Mouse (Mus musculus) neural tube, embryonic 11.5 days (tissue): Measurements from ENCODE around the gene Cd300c. TPM values are rescaled to one million over a fixed set of nuclear protein-coding genes. Genes with fewer than 3 reads are reported as not detected.

Experiments used
- ATAC-seq: fragments of 200-750 bp; cut with Nextera tagmentation; 2 replicates; pipeline ENCODE4 v1.8.0; 2017; ENCODE audit warnings: moderate number of reproducible peaks, mild to moderate bottlenecking, moderate TSS enrichment, moderate library complexity; ENCODE audit not compliant: insufficient read depth, low FRiP score, low TSS enrichment
- DNase-seq: peaks from one replicate; pipeline ENCODE4 v3.0.0-alpha.2; 2015; ENCODE audit warnings: low spot score
- H3K27ac ChIP-seq: fragments of 300-500 bp; sonication (generic); 2 replicates; pipeline ENCODE4 v1.5.1; 2014; ENCODE audit warnings: low read depth, mild to moderate bottlenecking, low read length
- H3K27me3 ChIP-seq: fragments of 300-500 bp; sonication (generic); 2 replicates; pipeline ENCODE4 v1.6.1; 2014; ENCODE audit warnings: mild to moderate bottlenecking, low read length, mixed read lengths; ENCODE audit not compliant: control insufficient read depth, insufficient read depth
- H3K36me3 ChIP-seq: fragments of 300-500 bp; sonication (generic); 2 replicates; pipeline ENCODE4 v1.6.1; 2014; ENCODE audit warnings: mild to moderate bottlenecking, low read length, moderate library complexity, mixed read lengths; ENCODE audit not compliant: control insufficient read depth, insufficient read depth
- H3K4me1 ChIP-seq: fragments of 300-500 bp; sonication (generic); 2 replicates; pipeline ENCODE4 v1.6.1; 2014; ENCODE audit warnings: low read length, mixed read lengths; ENCODE audit not compliant: control insufficient read depth, insufficient read depth
- H3K4me2 ChIP-seq: fragments of 300-500 bp; sonication (generic); 2 replicates; pipeline ENCODE4 v1.6.1; 2014; ENCODE audit warnings: low read depth, mild to moderate bottlenecking, moderate library complexity
- H3K4me3 ChIP-seq: fragments of 300-500 bp; sonication (generic); 2 replicates; pipeline ENCODE4 v1.5.1; 2014; ENCODE audit warnings: low read depth, low read length
- H3K9ac ChIP-seq: fragments of 300-500 bp; sonication (generic); 2 replicates; pipeline ENCODE4 v1.6.1; 2014; ENCODE audit warnings: mild to moderate bottlenecking, low read length
- H3K9me3 ChIP-seq: fragments of 300-500 bp; sonication (generic); 2 replicates; pipeline ENCODE4 v1.6.1; 2016; ENCODE audit warnings: low read length; ENCODE audit not compliant: control insufficient read depth
- WGBS: fragments of 180-500 bp; shearing (Covaris S2); extraction: QIAGEN DNeasy Blood & Tissue Kit; methylation state at CpG from one replicate; pipeline ENCODE4 v1.1.7; 2014; 5-methylcytosine and 5-hydroxymethylcytosine counted together
- polyA plus RNA-seq: library from polyadenylated mRNA; unstranded; fragments of >200 nt; fragmentation: Nextera tagmentation; extraction: Ambion mirVana; gene quantifications from 2 replicates; pipeline ENCODE4 v1.2.1, GENCODE M21; 2014

The Cd300c gene
- polyA plus RNA-seq, 1 experiment from 2014 or later = not detected

- no peak for DNase-seq
- no peaks in the 10 kb centered on the region for H3K36me3 ChIP-seq
Observed at GRCm38 (mm10) chr11:114934144-114934543, 34.8 kb downstream of the Cd300c start, which contains the start of gene Cd300lb. TSS of gene Cd300lb (minus strand) at chr11:114934386.

GRCm38 (mm10) chr11:114933591-114933990, 35.4 kb downstream of the Cd300c start:
- H3K9ac ChIP-seq = no peak overlapping the region
- 79% methylated on average over 4 of the region's 4 CpGs for WGBS
- no peaks in the 10 kb centered on the region for H3K4me1 ChIP-seq
- no peak for DNase-seq
- H3K4me2 ChIP-seq = no peak overlapping the region
- no peak overlapping the region for H3K4me3 ChIP-seq
- H3K27ac ChIP-seq = no peak overlapping the region
- no peaks in the 10 kb centered on the region for H3K27me3 ChIP-seq
- H3K9me3 ChIP-seq = no peaks in the 10 kb centered on the region
- ATAC-seq = no peak
- no peaks in the 10 kb centered on the region for H3K36me3 ChIP-seq

More at GRCm38 (mm10) chr11:114934144-114934543, 34.8 kb downstream of the Cd300c start, which contains the start of gene Cd300lb:
- 63% methylated on average over 6 of the region's 6 CpGs for WGBS
- Histone ChIP-seq H3K9ac (no peak within 1 kb of the TSS), H3K27me3 (no peaks in the 10 kb centered on the region), H3K27ac (no peak within 1 kb of the TSS), H3K9me3 (no peaks in the 10 kb centered on the region), H3K4me3 (no peak within 1 kb of the TSS), H3K4me1 (no peaks in the 10 kb centered on the region), H3K4me2 (no peak within 1 kb of the TSS)
- ATAC-seq = no peak

DNA sequence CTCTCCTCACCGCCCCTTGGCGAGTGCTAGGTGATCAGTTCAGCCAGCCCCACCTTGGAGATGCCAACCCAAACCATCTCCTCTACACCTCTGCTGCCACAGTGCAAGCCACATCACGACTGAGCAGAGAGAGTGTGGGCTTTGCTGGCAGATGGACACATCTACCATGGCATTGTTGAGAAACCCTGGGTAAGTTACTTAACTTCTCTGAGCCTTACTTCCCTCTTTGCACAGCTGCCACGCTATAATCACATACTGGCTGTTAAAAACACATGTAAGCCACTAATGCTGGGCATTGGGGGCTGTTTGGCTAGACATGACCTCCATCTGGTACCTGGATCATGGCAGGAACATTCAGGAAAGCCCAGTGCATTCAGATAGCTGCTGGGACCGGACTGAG, 37.9 kb downstream of the Cd300c start:
- Histone ChIP-seq H3K4me2 (no peak overlapping the region), H3K4me1 (no peaks in the 10 kb centered on the region), H3K9me3 (no peaks in the 10 kb centered on the region), H3K36me3 (no peaks in the 10 kb centered on the region), H3K4me3 (no peak overlapping the region), H3K9ac (no peak overlapping the region), H3K27me3 (no peaks in the 10 kb centered on the region), H3K27ac (no peak overlapping the region)
- WGBS = 78% methylated on average over 5 of the region's 5 CpGs
- DNase-seq (no peak), ATAC-seq (no peak)

GRCm38 (mm10) chr11:114929581-114929980, 39.4 kb downstream of the Cd300c start:
- no peak for ATAC-seq
- H3K4me3 ChIP-seq = no peak overlapping the region
- H3K9me3 ChIP-seq = no peaks in the 10 kb centered on the region
- WGBS = 89% methylated on average over 2 of the region's 2 CpGs
- H3K9ac ChIP-seq = no peak overlapping the region
- H3K27ac ChIP-seq = no peak overlapping the region
- H3K27me3 ChIP-seq = no peaks in the 10 kb centered on the region
- no peak for DNase-seq
- no peaks in the 10 kb centered on the region for H3K4me1 ChIP-seq
- no peaks in the 10 kb centered on the region for H3K36me3 ChIP-seq
- no peak overlapping the region for H3K4me2 ChIP-seq

DNA sequence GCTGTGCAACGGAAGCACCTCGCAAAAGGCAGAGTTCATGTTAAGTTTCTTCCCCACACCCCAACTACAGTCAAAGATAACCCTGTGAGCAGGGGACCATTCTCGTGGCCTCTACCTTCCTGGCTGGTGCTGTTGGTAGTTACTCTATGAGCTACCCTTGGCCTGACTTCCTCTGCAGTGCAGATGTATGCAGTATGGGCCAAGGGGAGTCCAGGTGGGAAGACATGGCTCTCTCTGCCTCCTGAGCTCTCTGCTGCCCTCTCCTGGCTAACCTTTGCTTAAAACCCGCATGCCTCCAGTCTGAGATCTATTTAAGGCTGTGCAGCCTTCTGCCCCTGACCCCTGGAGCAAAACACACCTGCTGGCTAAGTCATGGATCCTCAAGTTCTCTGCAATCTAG, 45.0 kb downstream of the Cd300c start:
- H3K9ac ChIP-seq = no peak overlapping the region

DNA sequence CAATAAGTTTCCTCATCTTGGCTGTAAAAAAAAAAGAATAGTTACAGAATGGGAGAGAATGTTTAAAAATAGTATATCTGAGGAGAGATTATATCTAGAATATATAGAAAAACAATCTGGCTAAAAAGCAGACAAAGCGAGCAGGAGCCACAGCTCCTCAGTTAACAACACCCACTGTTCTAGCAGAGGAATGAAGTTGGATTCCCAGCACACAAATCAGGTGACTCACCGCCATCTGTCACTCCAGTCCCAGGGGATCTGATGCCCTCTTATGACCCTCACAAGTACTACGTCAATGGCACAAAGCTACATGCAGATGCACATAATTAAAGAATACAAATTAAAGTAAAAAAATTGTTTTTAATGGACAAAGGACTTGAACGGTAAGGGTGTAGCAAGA, 46.5 kb downstream of the Cd300c start:
- Histone ChIP-seq H3K4me3 (no peak overlapping the region), H3K36me3 (no peaks in the 10 kb centered on the region), H3K9me3 (no peaks in the 10 kb centered on the region), H3K4me1 (no peaks in the 10 kb centered on the region), H3K4me2 (no peak overlapping the region), H3K27me3 (no peaks in the 10 kb centered on the region), H3K9ac (no peak overlapping the region), H3K27ac (no peak overlapping the region)
- no peak for ATAC-seq
- WGBS = 72% methylated on average over 4 of the region's 4 CpGs
- no peak for DNase-seq

More for the DNA sequence above, 45.0 kb downstream of the Cd300c start:
- no peaks in the 10 kb centered on the region for H3K27me3 ChIP-seq
- H3K4me3 ChIP-seq = no peak overlapping the region
- 70% methylated on average over 4 of the region's 4 CpGs for WGBS
- H3K4me2 ChIP-seq = no peak overlapping the region
- DNase-seq = peak; percentile 26
- no peak overlapping the region for H3K27ac ChIP-seq
- ATAC-seq = no peak
- no peaks in the 10 kb centered on the region for H3K4me1 ChIP-seq
- no peaks in the 10 kb centered on the region for H3K36me3 ChIP-seq
- H3K9me3 ChIP-seq = no peaks in the 10 kb centered on the region

DNA sequence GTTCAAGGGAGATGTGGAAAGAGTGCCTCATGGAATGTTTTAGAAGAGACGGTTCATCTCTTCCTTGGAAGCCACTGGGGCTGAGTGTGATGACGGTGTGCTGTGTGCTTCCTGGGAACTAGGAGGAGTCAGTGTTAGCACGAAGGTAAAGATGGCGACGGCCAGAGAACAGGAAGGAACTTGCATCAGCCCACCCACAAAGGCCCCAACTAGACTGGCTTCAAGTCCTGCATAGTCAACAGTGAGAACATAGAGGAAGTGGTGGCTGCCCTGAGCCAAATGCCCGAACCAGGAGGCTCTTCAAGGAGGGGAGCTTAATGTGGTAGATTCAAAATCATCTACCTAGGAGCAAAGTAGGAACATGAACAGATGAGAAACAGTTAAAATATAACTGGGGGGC, 51.8 kb downstream of the Cd300c start:
- no peak overlapping the region for H3K4me3 ChIP-seq
- no peak overlapping the region for H3K9ac ChIP-seq
- ATAC-seq (no peak), DNase-seq (no peak)
- H3K9me3 ChIP-seq = no peaks in the 10 kb centered on the region
- H3K27me3 ChIP-seq = no peaks in the 10 kb centered on the region
- no peaks in the 10 kb centered on the region for H3K36me3 ChIP-seq
- no peaks in the 10 kb centered on the region for H3K4me1 ChIP-seq
- 84% methylated on average over 6 of the region's 6 CpGs for WGBS
- H3K27ac ChIP-seq = no peak overlapping the region
- no peak overlapping the region for H3K4me2 ChIP-seq

DNA sequence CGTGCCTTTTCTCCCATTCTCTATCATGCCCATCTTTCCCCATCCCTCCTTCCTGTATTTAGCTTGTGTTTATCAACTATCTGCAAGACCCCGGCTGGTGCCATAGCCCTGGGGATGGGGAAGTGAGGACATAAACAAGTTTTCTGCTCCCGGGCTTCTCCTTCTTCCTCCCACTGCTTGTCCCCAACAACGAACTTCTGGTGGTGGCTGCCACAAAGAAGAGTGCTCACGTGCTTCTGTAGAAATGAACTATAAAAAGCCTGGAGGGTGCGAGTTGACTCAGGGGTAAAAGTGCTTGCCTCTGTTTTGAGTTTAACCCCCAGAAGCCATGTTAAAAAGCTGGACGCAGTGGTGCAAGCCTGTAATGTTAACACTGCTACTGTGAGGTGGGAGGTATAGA, 54.0 kb downstream of the Cd300c start:
- 64% methylated on average over 7 of the region's 7 CpGs for WGBS
- Histone ChIP-seq H3K4me2 (no peak overlapping the region), H3K9ac (no peak overlapping the region), H3K4me1 (no peaks in the 10 kb centered on the region), H3K27me3 (no peaks in the 10 kb centered on the region), H3K9me3 (no peaks in the 10 kb centered on the region), H3K4me3 (no peak overlapping the region), H3K27ac (no peak overlapping the region), H3K36me3 (no peaks in the 10 kb centered on the region)
- no peak for DNase-seq
- ATAC-seq = no peak

GRCm38 (mm10) chr11:114912847-114913246, 56.1 kb downstream of the Cd300c start:
- H3K4me2 ChIP-seq = no peak overlapping the region
- ATAC-seq (no peak), DNase-seq (peak; percentile 84)
- H3K4me3 ChIP-seq = no peak overlapping the region
- no peak overlapping the region for H3K9ac ChIP-seq
- H3K4me1 ChIP-seq = no peaks in the 10 kb centered on the region
- no peaks in the 10 kb centered on the region for H3K9me3 ChIP-seq
- WGBS = 19% methylated on average over 9 of the region's 9 CpGs
- no peaks in the 10 kb centered on the region for H3K36me3 ChIP-seq
- H3K27ac ChIP-seq = no peak overlapping the region
- H3K27me3 ChIP-seq = no peaks in the 10 kb centered on the region
